Mouse (Mus musculus): ENCODE results near the gene Gsap. TPM values are rescaled to one million over a fixed set of nuclear protein-coding genes. Genes with fewer than 3 reads are reported as not detected.
"Not testable (repeated sequence)": the region's sequence is repeated elsewhere in the genome, so short reads cannot be mapped to it uniquely, and the experiment has no call there.

The Gsap gene
- polyA plus RNA-seq, 1 experiment from 2014 or later, result 1.9 TPM

DNA sequence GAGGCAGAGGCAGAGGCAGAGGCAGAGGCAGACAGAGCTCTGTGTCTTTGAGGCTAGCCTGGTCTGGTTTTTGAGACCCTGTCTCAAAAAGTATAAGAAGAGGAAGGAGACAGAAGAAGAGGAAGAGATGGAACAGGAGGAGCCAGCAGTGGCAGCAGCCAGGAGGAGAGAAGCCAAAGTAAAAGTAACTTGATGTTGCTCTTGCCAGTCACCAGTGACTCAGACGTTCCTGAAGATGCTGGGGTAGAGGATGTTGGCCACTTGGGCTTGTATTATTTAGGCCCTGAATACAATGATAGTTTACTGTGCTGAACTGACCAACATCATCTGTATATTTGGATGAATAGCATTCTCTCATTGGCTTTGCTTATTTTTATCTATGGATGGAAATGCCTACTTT, 142.5 kb downstream of the Gsap start:
- Histone ChIP-seq H3K4me2 (no peak overlapping the region), H3K27me3 (no peaks in the 10 kb centered on the region), H3K36me3 (replicated peaks) (no peaks in the 10 kb centered on the region), H3K9ac (no peak overlapping the region), H3K4me3 (replicated peaks) (no peak overlapping the region), H3K4me1 (replicated peaks) (no peaks in the 10 kb centered on the region), H3K27ac (replicated peaks) (no peak overlapping the region), H3K9me3 (replicated peaks) (no peaks in the 10 kb centered on the region)
- WGBS (ENCODE audit: insufficient replicate concordance), result 35% methylated on average over 1 of the region's 1 CpGs
- no peak for ATAC-seq (ENCODE audit: insufficient read depth)

DNA sequence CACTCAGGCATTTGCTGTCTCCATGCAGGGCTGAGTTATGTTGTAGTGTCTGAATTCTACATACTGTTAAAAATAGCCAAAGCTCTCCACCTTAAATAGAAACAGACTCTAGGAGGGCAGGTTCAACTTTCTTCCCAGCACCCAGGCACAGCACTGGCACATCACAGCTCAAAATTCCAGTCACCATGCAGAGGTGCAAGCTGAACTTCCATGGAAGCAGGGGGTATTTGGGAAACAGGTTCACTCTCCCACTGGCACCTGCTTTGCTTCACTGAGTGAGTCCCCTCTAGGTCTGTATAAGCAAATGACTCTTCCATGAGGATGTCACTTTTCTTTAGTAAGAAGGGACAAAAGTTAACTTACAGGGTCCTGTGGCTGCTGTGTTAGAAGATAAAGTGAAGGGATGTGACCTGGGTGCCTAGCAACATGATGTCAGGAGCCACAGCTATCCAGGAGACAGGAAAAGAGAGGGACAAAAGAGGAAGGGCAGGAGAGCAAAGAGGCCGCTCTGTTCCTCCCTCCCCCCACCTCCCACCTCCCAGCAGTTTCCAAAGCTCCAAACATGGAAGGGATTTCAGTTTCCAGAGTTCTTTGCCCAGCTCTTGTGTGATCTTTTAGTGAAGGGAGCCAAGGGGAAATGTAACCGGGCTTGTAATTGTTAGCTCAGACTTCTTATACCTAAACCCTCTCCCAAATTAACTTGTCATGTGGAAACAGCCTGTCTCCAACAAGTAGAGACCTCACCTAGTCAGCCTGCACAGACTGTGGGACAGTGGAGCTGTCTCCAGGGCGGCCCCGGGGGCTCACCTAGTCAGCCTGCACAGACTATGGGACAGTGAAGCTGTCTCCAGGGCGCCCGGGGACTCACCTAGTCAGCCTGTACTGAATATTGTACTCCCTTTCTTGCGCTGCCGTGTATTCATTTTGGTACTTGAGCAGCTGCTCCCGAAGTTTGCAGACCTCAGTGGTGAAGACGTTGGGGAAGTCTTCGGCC, 143.9 kb downstream of the Gsap start:
- Histone ChIP-seq H3K27ac (replicated peaks) (no peak overlapping the region), H3K4me1 (replicated peaks) (no peaks in the 10 kb centered on the region), H3K4me2 (no peak overlapping the region), H3K36me3 (replicated peaks) (no peaks in the 10 kb centered on the region), H3K9ac (no peak overlapping the region), H3K27me3 (no peaks in the 10 kb centered on the region), H3K4me3 (replicated peaks) (no peak overlapping the region), H3K9me3 (replicated peaks) (no peaks in the 10 kb centered on the region)
- no peak for ATAC-seq (ENCODE audit: insufficient read depth)
- 55% methylated on average over 11 of the region's 11 CpGs for WGBS (ENCODE audit: insufficient replicate concordance)

DNA sequence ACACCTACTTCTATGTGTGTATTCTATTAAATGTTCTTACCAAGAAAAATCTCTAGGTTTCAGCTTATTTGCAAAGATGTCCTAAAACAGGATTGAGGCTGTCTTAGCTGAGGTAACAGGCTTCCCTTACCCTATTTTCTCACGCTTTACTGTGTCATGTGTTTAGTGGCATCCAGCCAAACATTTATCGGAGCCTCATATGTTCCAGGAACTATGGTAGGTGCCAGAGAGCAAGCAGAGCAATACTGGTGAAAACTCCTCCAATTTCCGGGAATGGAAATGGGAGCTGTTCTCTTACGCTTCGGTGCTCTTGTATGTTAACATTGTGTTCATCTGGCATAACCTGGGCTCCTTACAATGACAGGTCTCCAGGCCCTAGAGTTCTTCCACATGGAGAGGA, 145.6 kb downstream of the Gsap start:
- Histone ChIP-seq H3K9ac (no peak overlapping the region), H3K27ac (replicated peaks) (no peak overlapping the region), H3K4me3 (replicated peaks) (no peak overlapping the region), H3K27me3 (no peaks in the 10 kb centered on the region), H3K4me1 (replicated peaks) (no peaks in the 10 kb centered on the region), H3K36me3 (replicated peaks) (no peaks in the 10 kb centered on the region), H3K4me2 (no peak overlapping the region), H3K9me3 (replicated peaks) (no peaks in the 10 kb centered on the region)
- 68% methylated on average over 5 of the region's 5 CpGs for WGBS (ENCODE audit: insufficient replicate concordance)
- no peak for ATAC-seq (ENCODE audit: insufficient read depth)

DNA sequence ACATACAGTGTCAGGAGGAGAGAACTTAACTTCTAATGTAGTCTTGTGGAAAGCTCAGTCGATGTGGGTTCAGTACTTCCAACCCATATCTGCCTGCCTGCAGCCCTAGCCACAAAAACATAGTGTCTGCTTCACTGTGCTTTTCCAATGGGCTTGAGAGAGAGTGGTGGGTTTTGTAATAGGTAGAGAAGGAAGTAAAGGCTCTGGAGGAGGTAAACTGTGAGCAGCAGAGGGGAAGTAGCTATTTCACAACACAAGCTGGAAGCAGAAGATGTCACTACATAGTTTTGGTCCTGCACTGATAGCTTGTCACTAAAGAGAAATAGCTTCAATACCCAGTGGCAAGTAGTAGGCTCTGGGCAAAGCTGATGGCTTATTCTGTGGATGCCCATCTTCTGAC, 146.1 kb downstream of the Gsap start:
- Histone ChIP-seq H3K4me3 (replicated peaks) (no peak overlapping the region), H3K4me2 (no peak overlapping the region), H3K9ac (no peak overlapping the region), H3K27ac (replicated peaks) (no peak overlapping the region), H3K9me3 (replicated peaks) (no peaks in the 10 kb centered on the region), H3K4me1 (replicated peaks) (no peaks in the 10 kb centered on the region), H3K36me3 (replicated peaks) (no peaks in the 10 kb centered on the region), H3K27me3 (no peaks in the 10 kb centered on the region)
- no peak for ATAC-seq (ENCODE audit: insufficient read depth)
- 18% methylated on average over 1 of the region's 1 CpGs for WGBS (ENCODE audit: insufficient replicate concordance)

DNA sequence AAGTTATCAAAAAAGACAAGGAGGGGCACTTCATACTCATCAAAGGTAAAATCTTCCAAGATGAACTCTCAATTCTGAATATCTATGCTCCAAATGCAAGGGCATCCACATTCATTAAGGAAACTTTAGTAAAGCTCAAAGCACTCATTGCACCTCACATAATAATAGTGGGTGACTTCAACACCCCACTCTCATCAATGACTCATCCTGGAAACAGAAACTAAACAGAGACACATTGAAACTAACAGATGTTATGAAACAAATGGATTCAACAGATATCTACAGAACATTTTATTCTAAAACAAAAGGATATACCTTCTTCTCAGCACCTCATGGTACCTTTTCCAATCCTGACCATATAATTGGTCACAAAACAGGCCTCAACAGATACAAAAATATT, 156.2 kb downstream of the Gsap start:
- H3K27me3 ChIP-seq; H3K4me3 ChIP-seq (replicated peaks); H3K4me2 ChIP-seq; ATAC-seq (ENCODE audit: insufficient read depth); H3K9ac ChIP-seq; H3K36me3 ChIP-seq (replicated peaks); H3K9me3 ChIP-seq (replicated peaks); H3K4me1 ChIP-seq (replicated peaks); H3K27ac ChIP-seq (replicated peaks): not testable (repeated sequence)

DNA sequence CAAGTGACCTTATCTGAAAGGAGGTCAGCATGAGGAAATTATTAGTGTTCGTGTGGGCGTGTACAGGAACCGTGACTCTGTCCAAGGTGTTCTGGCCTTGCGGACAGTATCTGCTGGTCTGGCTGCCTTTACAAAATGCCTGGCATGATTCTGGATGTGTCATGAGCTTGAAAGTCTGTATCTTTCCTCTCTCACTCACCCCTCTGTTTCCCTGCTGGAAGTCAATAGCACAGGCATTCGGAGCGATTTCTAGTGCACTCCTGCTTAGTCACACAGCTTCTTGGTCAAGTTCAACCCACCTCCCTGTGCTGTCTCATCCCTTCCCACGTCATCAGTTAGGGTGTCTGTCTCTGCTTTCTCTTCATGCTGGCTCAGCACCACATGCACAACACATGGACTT, 162.3 kb downstream of the Gsap start:
- Histone ChIP-seq H3K27ac (replicated peaks) (no peak overlapping the region), H3K9me3 (replicated peaks) (no peaks in the 10 kb centered on the region), H3K4me3 (replicated peaks) (no peak overlapping the region), H3K27me3 (no peaks in the 10 kb centered on the region), H3K4me1 (replicated peaks) (no peaks in the 10 kb centered on the region), H3K36me3 (replicated peaks) (no peaks in the 10 kb centered on the region), H3K9ac (no peak overlapping the region), H3K4me2 (no peak overlapping the region)
- no peak for ATAC-seq (ENCODE audit: insufficient read depth)
- 78% methylated on average over 7 of the region's 7 CpGs for WGBS (ENCODE audit: insufficient replicate concordance)

DNA sequence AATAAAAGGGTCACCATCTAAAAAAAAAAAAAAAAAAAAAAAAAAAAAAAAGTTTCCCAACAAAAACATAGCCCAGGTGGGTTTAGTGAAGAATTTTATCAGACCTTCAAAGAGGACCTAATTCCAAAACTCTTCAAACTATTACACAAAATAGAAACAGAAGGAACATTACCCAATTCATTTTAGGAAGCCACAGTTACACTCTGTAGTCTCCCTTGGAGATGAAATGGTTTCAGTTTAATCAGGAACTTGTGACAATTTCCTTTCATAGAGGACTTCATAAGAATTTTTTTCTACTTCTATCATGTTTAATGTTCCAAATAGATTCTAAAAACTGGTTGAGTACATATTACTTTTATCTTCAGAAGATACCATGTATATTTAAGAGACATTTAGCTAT, 165.6 kb downstream of the Gsap start:
- Histone ChIP-seq H3K36me3 (replicated peaks) (no peaks in the 10 kb centered on the region), H3K27ac (replicated peaks) (no peak overlapping the region), H3K27me3 (no peaks in the 10 kb centered on the region), H3K4me3 (replicated peaks) (no peak overlapping the region), H3K4me2 (no peak overlapping the region), H3K4me1 (replicated peaks) (no peaks in the 10 kb centered on the region), H3K9ac (no peak overlapping the region), H3K9me3 (replicated peaks) (no peaks in the 10 kb centered on the region)
- ATAC-seq (ENCODE audit: insufficient read depth), result no peak

DNA sequence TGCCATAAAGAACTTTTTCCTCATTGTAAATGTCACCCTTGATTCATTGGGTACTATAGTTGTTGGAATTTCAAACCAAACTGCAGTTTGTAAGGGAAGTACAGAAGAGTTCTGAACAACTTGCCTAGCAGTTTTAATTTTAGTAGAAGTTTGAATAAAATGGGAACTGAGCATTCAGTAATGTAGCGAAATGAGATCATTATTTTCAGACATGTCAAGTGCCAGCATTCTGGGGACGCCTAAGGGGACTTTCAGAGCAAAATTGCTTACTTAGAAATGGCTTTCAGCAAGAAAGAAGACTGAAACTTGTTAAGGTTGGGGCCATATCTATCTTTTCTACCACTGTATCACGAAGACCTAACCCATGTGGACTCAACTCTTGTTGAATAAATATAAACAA, 172.6 kb downstream of the Gsap start:
- Histone ChIP-seq H3K4me1 (replicated peaks) (no peaks in the 10 kb centered on the region), H3K27me3 (no peaks in the 10 kb centered on the region), H3K36me3 (replicated peaks) (no peaks in the 10 kb centered on the region), H3K4me2 (no peak overlapping the region), H3K27ac (replicated peaks) (no peak overlapping the region), H3K4me3 (replicated peaks) (no peak overlapping the region), H3K9ac (no peak overlapping the region), H3K9me3 (replicated peaks) (no peaks in the 10 kb centered on the region)
- 53% methylated on average over 3 of the region's 3 CpGs for WGBS (ENCODE audit: insufficient replicate concordance)
- no peak for ATAC-seq (ENCODE audit: insufficient read depth)

DNA sequence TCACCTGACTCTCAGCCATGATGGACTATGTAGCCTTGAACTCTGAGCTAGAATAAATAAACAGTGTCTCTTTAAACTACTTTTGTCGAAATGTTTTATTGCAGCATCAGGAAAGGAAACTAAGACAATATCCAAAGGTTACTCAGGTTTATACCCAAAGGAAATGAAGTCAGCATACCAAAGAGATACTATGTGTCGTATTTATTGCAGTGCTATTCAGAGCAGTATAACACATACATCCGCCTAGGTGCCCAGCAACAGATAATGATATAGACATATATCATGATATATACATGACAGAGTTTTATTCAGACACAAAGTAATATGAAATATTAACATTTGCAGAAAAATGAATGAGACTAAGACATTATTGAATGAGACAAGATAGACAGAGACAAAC, 177.3 kb downstream of the Gsap start:
- Histone ChIP-seq H3K27me3 (no peaks in the 10 kb centered on the region), H3K4me1 (replicated peaks) (no peaks in the 10 kb centered on the region), H3K4me2 (no peak overlapping the region), H3K4me3 (replicated peaks) (no peak overlapping the region), H3K36me3 (replicated peaks) (no peaks in the 10 kb centered on the region), H3K9ac (no peak overlapping the region), H3K27ac (replicated peaks) (no peak overlapping the region), H3K9me3 (replicated peaks) (no peaks in the 10 kb centered on the region)
- no peak for ATAC-seq (ENCODE audit: insufficient read depth)
- WGBS (ENCODE audit: insufficient replicate concordance), result 60% methylated on average over 3 of the region's 3 CpGs

Other genes starting within 250 kb of the Gsap start
- 3.7 TPM in 2 replicates for gene Rsbn1l, start 229.9 kb upstream of the Gsap start, polyA plus RNA-seq (2015; fragmentation: Nextera tagmentation; extraction: Ambion mirVana)
- 10.7 and 10.9 TPM in 2 replicates for gene Ptpn12, start 130.3 kb upstream of the Gsap start, polyA plus RNA-seq (2015; fragmentation: Nextera tagmentation; extraction: Ambion mirVana)
- 2.2 and 2.7 TPM in 2 replicates for gene Fgl2, start 186.4 kb downstream of the Gsap start, polyA plus RNA-seq (2015; fragmentation: Nextera tagmentation; extraction: Ambion mirVana)
- gene Ccdc146, start 238.4 kb downstream of the Gsap start, polyA plus RNA-seq (2015; fragmentation: Nextera tagmentation; extraction: Ambion mirVana), result not detected in 2 replicates
- 2.7 and 3.0 TPM in 2 replicates for gene Fam185a, start 238.7 kb downstream of the Gsap start, polyA plus RNA-seq (2015; fragmentation: Nextera tagmentation; extraction: Ambion mirVana)